Mouse (Mus musculus): ENCODE data around the gene Agbl2.

DNA sequence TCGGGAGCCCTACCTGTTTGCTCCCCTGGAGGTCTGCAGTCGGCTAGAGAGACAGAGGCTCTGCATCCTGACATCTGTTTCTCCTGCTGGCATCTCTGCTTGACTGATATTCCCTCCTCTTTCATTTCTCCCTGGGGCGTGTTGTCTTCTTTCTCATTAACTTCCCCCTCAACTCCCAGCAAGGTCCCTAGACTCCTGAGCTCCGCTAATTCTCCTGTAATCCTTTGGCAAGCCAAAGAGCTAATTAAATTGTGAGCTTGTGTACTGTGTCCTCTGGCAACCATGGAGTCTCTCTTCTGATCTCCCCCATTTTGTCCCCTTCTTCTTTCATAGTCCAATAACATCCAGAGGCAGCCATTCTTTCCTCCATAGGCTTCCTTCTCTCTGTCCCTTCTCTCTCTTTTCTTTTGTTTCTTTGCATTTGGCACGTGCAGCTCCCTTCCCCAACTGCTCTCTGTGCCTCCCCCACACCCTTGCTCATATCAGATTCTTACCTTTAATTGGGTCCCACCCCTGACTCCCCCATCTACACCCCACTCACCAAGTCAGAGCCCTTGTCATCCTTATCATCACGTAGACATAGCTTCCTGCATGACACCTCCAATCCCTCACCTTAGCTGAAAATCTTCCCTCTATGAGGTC, 97.7 kb downstream of the Agbl2 start:
- TF ChIP-seq POLR2A (IDR thresholded peaks at IDR 0.05; ENCODE audit: insufficient read depth, low read depth, low read length), result no peak
- TF ChIP-seq CTCF (IDR thresholded peaks at IDR 0.05), result no peak

All from heart, adult 2 months (tissue).